Mouse (Mus musculus): Measurements from ENCODE around the gene Tmem198. TPM values are rescaled to one million over a fixed set of nuclear protein-coding genes. Genes with fewer than 3 reads are reported as not detected.

The Tmem198 gene
- polyA plus RNA-seq, 1 experiment from 2014 or later: 0.98 TPM

DNA sequence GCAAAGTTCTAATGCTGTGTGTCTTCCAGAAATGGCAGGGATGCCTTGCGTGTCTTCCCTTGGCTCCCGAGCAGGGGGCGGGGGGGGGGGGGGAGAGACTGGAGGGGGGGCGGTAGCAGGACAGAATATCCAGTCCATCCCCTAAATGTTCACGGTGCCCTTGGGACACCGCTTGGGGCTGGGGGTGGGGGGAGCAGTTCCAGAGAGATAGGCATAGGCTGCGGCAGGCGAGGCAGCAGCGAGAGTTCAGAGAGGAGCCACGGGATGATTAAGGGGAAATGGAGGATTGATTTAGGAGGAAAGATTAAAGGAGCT lies 21.7 kb upstream of the Tmem198 start:
- H3K27ac ChIP-seq (replicated peaks; ENCODE audit: low read depth, low read length): no peak overlapping the region
- no peak overlapping the region for H3K9ac ChIP-seq (replicated peaks; ENCODE audit: low read length)
- no peaks in the 10 kb centered on the region for H3K36me3 ChIP-seq (replicated peaks; ENCODE audit: control insufficient read depth, insufficient read depth, low read depth, low read length)
- DNase-seq (ENCODE audit: low spot score) (no peak), ATAC-seq (replicated peaks; ENCODE audit: insufficient number of reproducible peaks, low FRiP score, low TSS enrichment, low read depth) (no peak)
- H3K27me3 ChIP-seq (ENCODE audit: control insufficient read depth, insufficient read depth, low read length): peaks cover 5% of the 10 kb centered on the region
- 0 out of 2 replicates have a peak overlapping the region, but pooled peaks have one; percentile 2 for H3K4me2 ChIP-seq (ENCODE audit: low read depth, low read length)
- H3K4me3 ChIP-seq (ENCODE audit: low read depth, low read length): no peak overlapping the region
- 0% methylated on average over 8 of the region's 10 CpGs for WGBS
- no peaks in the 10 kb centered on the region for H3K9me3 ChIP-seq (replicated peaks; ENCODE audit: control insufficient read depth, low read length)
- H3K4me1 ChIP-seq (ENCODE audit: control insufficient read depth, insufficient read depth, low read length): no peaks in the 10 kb centered on the region; the same call in none of the 2 replicates

DNA sequence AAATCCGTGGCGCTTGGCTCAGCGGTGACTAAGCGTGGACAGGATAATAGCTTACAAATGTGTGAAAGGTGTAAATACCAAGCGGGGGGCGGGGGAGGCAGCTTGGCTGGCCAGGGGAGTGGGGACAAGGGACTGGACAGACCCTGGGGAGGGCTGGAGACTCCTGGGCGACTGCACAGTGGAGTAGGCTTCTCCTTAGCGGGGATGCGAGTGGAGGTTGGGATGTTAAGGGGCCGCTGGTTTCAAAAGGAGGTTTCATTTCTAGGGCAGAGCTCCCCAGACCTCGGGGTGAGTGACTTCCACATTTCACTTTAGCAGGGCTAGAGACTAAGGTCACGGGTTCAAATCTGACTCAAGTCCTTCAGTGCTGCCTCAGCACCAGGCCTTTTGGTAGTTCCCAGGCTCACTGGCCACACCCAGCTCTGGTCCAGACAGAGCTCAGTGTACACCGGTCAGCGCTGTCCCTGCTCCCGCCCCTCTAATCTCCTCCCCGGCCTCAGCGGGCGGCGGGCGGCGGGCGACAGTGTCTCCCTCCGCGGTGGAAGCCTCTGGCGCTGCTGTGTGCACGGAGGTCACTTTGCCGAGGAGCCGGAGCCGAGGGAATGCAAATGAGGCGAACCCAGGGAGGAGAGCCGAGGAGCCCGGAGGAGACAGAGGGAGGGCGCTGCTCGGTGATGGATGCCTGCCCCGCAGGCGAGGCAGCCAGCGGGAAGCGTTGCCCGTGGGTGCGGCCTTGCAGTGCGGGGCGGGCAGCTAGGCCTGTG lies 21.1 kb upstream of the Tmem198 start:
- DNase-seq (ENCODE audit: low spot score) (peak; percentile 62), ATAC-seq (replicated peaks; ENCODE audit: insufficient number of reproducible peaks, low FRiP score, low TSS enrichment, low read depth) (peak; percentile 70)
- WGBS: 2% methylated on average over 40 of the region's 42 CpGs
- Histone ChIP-seq H3K27me3 (ENCODE audit: control insufficient read depth, insufficient read depth, low read length) (no peaks in the 10 kb centered on the region; the same call in 1 of the 2 replicates), H3K4me3 (ENCODE audit: low read depth, low read length) (peak overlapping the region; percentile 27), H3K9me3 (replicated peaks; ENCODE audit: control insufficient read depth, low read length) (no peaks in the 10 kb centered on the region), H3K4me1 (ENCODE audit: control insufficient read depth, insufficient read depth, low read length) (no peaks in the 10 kb centered on the region; the same call in none of the 2 replicates), H3K4me2 (ENCODE audit: low read depth, low read length) (peak overlapping the region; percentile 76), H3K27ac (replicated peaks; ENCODE audit: low read depth, low read length) (peak overlapping the region; percentile 44; the same call in 1 of the 2 replicates), H3K36me3 (replicated peaks; ENCODE audit: control insufficient read depth, insufficient read depth, low read depth, low read length) (no peaks in the 10 kb centered on the region), H3K9ac (replicated peaks; ENCODE audit: low read length) (peak overlapping the region; percentile 51)

DNA sequence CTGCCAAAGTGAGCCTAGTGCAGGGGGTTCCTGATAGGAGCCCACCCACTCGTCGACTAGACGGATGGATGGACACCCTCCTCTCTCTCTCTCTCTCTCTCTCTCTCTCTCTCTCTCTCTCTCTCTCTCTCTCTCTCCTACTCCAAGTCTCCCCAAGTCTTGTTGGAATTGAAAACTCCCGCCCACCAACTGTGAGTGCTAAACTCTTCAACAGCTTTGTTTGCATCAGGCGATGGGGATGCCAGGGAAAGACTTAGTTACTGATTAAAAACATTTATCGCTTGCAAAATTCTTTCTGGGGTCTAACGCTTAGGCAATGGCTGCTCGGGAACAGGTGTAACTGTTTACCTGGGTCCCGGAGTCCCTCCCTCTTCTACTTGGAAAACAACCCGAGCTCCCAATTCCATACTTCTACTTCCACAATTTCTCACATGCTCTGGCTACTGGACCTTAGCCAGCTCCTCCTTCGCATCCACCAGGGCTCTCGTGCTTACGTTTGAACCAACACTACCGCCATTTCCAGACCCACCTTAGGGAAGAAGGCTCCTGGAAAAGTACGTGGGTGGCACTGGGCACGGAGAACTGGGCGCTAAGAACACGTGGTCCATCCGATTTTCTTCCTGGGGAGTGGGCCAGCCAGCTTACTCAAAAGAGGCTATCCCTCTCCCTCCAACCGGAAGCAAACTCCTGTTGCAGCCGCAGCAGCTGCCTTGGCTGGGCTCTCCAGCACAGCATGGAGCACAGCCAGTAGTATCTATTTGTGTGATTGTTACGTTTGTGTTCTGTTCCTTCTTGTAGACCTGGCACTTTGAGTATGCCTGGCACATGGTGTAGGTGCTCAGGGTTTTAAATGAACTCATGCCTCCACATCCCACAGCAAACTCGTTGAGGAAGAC lies 20.3 kb upstream of the Tmem198 start:
- 21% methylated on average over 23 of the region's 23 CpGs for WGBS
- Histone ChIP-seq H3K27ac (replicated peaks; ENCODE audit: low read depth, low read length) (no peak overlapping the region), H3K36me3 (replicated peaks; ENCODE audit: control insufficient read depth, insufficient read depth, low read depth, low read length) (no peaks in the 10 kb centered on the region), H3K27me3 (ENCODE audit: control insufficient read depth, insufficient read depth, low read length) (no peaks in the 10 kb centered on the region; the same call in 1 of the 2 replicates), H3K9me3 (replicated peaks; ENCODE audit: control insufficient read depth, low read length) (no peaks in the 10 kb centered on the region), H3K4me3 (ENCODE audit: low read depth, low read length) (peak overlapping the region; percentile 27), H3K9ac (replicated peaks; ENCODE audit: low read length) (peak overlapping the region; percentile 51), H3K4me2 (ENCODE audit: low read depth, low read length) (peak overlapping the region; percentile 76), H3K4me1 (ENCODE audit: control insufficient read depth, insufficient read depth, low read length) (no peaks in the 10 kb centered on the region; the same call in none of the 2 replicates)
- no peak for ATAC-seq (replicated peaks; ENCODE audit: insufficient number of reproducible peaks, low FRiP score, low TSS enrichment, low read depth)
- DNase-seq (ENCODE audit: low spot score): no peak

DNA sequence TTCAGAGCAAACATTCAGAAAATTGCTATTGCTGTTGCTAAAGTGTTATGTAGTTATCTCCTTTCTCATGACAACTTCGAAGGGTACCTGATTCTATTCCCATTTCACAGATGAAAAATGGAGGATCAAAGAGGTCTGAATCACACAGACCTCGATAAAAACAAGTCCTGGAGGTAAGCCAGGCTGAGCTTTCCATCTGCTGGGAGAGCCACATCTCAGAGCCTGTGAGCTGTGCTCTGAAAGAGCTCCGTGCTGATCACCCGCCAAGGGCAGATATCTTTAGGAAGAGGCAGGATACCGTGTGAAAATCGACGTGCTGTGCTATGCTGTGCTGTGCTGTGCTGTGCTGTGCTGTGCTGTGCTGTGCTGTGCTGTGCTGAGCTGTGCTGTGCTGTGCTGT lies 19.0 kb upstream of the Tmem198 start:
- H3K9ac ChIP-seq (replicated peaks; ENCODE audit: low read length): no peak overlapping the region
- H3K9me3 ChIP-seq (replicated peaks; ENCODE audit: control insufficient read depth, low read length): no peaks in the 10 kb centered on the region
- H3K27me3 ChIP-seq (ENCODE audit: control insufficient read depth, insufficient read depth, low read length): peaks cover 1% of the 10 kb centered on the region
- no peak for DNase-seq (ENCODE audit: low spot score)
- no peaks in the 10 kb centered on the region; the same call in none of the 2 replicates for H3K4me1 ChIP-seq (ENCODE audit: control insufficient read depth, insufficient read depth, low read length)
- H3K36me3 ChIP-seq (replicated peaks; ENCODE audit: control insufficient read depth, insufficient read depth, low read depth, low read length): no peaks in the 10 kb centered on the region
- no peak overlapping the region for H3K4me3 ChIP-seq (ENCODE audit: low read depth, low read length)
- H3K27ac ChIP-seq (replicated peaks; ENCODE audit: low read depth, low read length): no peak overlapping the region
- no peak for ATAC-seq (replicated peaks; ENCODE audit: insufficient number of reproducible peaks, low FRiP score, low TSS enrichment, low read depth)
- 84% methylated on average over 7 of the region's 7 CpGs for WGBS
- no peak overlapping the region for H3K4me2 ChIP-seq (ENCODE audit: low read depth, low read length)

DNA sequence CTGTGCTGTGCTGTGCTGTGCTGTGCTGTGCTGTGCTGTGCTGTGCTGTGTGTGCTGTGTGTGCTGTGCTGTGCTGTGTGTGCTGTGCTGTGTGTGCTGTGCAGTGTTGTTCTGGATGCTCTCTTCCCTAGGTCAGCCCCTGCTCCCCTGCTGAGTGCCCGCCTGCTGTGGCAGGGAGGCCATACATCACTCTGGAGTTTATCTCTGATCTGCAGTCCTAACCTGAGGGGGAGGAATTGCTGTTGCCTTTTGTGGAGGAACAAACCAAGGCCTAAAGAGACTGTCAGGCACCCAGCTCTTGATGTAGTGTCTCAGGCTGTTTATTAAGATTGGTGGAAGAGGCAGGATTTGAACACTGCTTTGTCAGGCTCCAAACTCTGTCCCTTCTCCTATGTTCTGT lies 16.7 kb upstream of the Tmem198 start:
- no peak for DNase-seq (ENCODE audit: low spot score)
- WGBS: 46% methylated on average over 1 of the region's 1 CpGs
- peaks cover 2% of the 10 kb centered on the region for H3K27me3 ChIP-seq (ENCODE audit: control insufficient read depth, insufficient read depth, low read length)
- H3K4me2 ChIP-seq (ENCODE audit: low read depth, low read length): no peak overlapping the region
- no peak for ATAC-seq (replicated peaks; ENCODE audit: insufficient number of reproducible peaks, low FRiP score, low TSS enrichment, low read depth)
- H3K27ac ChIP-seq (replicated peaks; ENCODE audit: low read depth, low read length): no peak overlapping the region
- H3K4me3 ChIP-seq (ENCODE audit: low read depth, low read length): no peak overlapping the region
- H3K9me3 ChIP-seq (replicated peaks; ENCODE audit: control insufficient read depth, low read length): no peaks in the 10 kb centered on the region
- no peaks in the 10 kb centered on the region; the same call in none of the 2 replicates for H3K4me1 ChIP-seq (ENCODE audit: control insufficient read depth, insufficient read depth, low read length)
- no peaks in the 10 kb centered on the region for H3K36me3 ChIP-seq (replicated peaks; ENCODE audit: control insufficient read depth, insufficient read depth, low read depth, low read length)
- H3K9ac ChIP-seq (replicated peaks; ENCODE audit: low read length): no peak overlapping the region

- Histone ChIP-seq H3K9ac (replicated peaks; ENCODE audit: low read length) (0 out of 2 replicates have a peak overlapping the region, but pooled peaks have one; percentile 6), H3K4me1 (ENCODE audit: control insufficient read depth, insufficient read depth, low read length) (no peaks in the 10 kb centered on the region; the same call in none of the 2 replicates)
- ATAC-seq (replicated peaks; ENCODE audit: insufficient number of reproducible peaks, low FRiP score, low TSS enrichment, low read depth): no peak
Observed at GRCm38 (mm10) chr1:75463652-75464204, 15.6 kb upstream of the Tmem198 start.

GRCm38 (mm10) chr1:75467215-75467927 lies 12.0 kb upstream of the Tmem198 start:
- Histone ChIP-seq H3K27me3 (ENCODE audit: control insufficient read depth, insufficient read depth, low read length) (peaks cover 2% of the 10 kb centered on the region; the same call in 1 of the 2 replicates), H3K4me2 (ENCODE audit: low read depth, low read length) (no peak overlapping the region), H3K36me3 (replicated peaks; ENCODE audit: control insufficient read depth, insufficient read depth, low read depth, low read length) (no peaks in the 10 kb centered on the region), H3K4me3 (ENCODE audit: low read depth, low read length) (no peak overlapping the region), H3K4me1 (ENCODE audit: control insufficient read depth, insufficient read depth, low read length) (no peaks in the 10 kb centered on the region; the same call in 1 of the 2 replicates), H3K9ac (replicated peaks; ENCODE audit: low read length) (peak overlapping the region; percentile 18), H3K9me3 (replicated peaks; ENCODE audit: control insufficient read depth, low read length) (no peaks in the 10 kb centered on the region), H3K27ac (replicated peaks; ENCODE audit: low read depth, low read length) (no peak overlapping the region)
- peak; percentile 68 for ATAC-seq (replicated peaks; ENCODE audit: insufficient number of reproducible peaks, low FRiP score, low TSS enrichment, low read depth)
- whole genome bisulfite sequencing: 8% methylated on average over 14 of the region's 14 CpGs
- peak; percentile 92 for DNase-seq (ENCODE audit: low spot score)

More at GRCm38 (mm10) chr1:75463652-75464204, 15.6 kb upstream of the Tmem198 start:
- WGBS: 70% methylated on average over 5 of the region's 5 CpGs
- no peak for DNase-seq (ENCODE audit: low spot score)
- H3K27ac ChIP-seq (replicated peaks; ENCODE audit: low read depth, low read length): no peak overlapping the region
- peaks cover 2% of the 10 kb centered on the region for H3K27me3 ChIP-seq (ENCODE audit: control insufficient read depth, insufficient read depth, low read length)
- H3K9me3 ChIP-seq (replicated peaks; ENCODE audit: control insufficient read depth, low read length): no peaks in the 10 kb centered on the region
- H3K4me3 ChIP-seq (ENCODE audit: low read depth, low read length): no peak overlapping the region
- H3K36me3 ChIP-seq (replicated peaks; ENCODE audit: control insufficient read depth, insufficient read depth, low read depth, low read length): no peaks in the 10 kb centered on the region
- no peak overlapping the region for H3K4me2 ChIP-seq (ENCODE audit: low read depth, low read length)

All from embryonic facial prominence, embryonic 11.5 days (tissue).